Mouse (Mus musculus): ENCODE data around the gene Tbcd. TPM values are rescaled to one million over a fixed set of nuclear protein-coding genes. Genes with fewer than 3 reads are reported as not detected.
A peak's percentile ranks its signal among the peaks of the same experiment; 100 is the strongest.

Gene Tbcd
- total RNA-seq, 2 experiments from 2014 or later, result 10.2 to 12.5 TPM

DNA sequence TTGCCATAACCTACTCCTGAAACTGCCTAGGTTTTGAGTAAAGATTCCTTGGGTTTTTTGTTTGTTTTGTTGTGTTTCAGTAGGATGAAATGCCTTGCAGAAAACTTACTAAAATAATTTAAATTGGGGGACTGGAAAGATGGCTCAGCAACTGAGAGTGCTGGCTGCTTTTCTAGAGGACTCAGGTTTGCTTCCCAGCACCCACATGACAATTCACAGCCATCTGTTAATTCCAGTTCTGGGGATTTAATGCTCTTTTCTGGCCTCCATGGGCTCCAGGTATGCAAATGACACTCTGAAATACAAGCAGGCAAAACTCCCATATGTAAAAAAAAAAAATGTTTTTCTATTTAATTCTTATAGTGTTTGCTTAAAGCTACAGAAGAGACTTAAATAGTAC, 130.1 kb downstream of the Tbcd start:
- no peak for DNase-seq

DNA sequence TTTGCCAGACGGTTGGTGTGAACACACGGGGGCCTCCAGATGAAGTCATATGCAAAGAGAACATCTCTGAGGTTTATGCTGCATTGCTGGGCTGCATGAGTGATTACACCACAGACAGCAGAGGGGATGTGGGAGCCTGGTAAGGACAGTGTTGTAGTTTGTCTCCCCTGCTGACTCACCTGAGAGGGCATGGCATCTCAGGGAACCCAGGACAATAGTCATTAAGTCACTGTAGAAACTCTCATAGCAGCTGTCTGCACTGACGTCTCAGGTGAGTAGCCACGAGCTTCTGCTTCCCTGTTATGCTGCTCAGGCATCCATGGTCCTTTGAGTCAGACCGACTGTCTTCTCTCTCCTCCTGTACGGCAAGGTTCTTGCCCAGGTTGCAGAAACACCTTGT, 145.5 kb downstream of the Tbcd start:
- no peak for DNase-seq

DNA sequence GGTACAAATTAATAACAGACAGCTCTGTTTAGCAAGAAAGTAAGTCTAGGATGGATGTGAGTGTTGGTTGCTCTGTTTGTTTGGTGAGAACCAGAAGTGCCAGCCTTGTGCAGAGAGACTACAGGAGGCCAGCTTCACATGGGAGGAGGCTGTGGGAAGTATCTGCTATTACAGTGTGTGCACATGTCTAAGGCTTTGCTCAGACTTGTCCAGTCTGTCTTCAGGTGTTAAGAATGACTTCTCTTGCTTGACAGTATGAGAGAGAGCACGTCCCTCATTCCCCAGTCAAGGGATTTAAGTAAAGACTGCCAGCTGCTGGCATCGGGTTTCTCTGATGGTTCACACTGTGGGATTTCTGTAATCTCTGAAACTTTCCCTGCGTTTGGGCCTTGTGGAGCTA, 149.7 kb downstream of the Tbcd start:
- DNase-seq, result no peak

DNA sequence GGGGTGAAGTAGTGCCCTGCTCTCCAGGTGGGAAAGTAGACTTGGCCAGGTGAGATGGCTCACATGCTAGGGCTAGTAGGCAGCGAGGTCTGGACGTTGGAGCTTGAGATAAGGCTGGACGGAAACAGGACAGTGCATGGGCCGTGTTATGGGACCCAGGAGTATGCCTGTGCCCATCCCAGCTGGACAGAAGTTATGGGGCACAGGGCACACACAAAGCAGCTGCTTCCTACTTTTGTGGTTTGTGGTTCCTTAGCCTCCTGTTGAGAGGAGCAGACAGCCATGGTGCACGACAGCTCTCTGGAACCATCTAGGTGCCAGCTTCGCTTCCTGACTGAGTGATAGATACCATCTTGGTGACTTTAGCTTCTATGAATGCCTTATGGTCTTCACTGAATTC, 153.9 kb downstream of the Tbcd start:
- no peak for DNase-seq

DNA sequence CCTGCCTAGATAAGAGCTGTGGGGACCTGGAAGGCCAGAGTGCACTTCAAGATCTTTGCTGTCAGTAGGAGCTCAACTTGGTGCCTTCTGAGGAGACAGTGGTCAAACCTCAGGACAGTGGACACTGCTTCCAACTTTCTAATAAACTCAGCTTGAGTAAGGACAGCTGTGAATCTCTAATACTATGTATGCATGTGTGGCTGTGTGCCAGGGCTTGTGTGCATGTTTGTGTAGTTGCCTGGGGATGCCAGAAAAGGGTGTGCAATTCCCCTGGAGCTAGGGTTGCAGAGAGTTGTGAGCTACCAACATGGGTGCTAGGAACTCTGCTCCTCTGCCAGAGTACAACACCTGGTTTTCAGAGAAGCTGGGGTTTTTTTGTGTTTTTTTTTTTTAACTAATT, 159.2 kb downstream of the Tbcd start:
- no peak for DNase-seq

DNA sequence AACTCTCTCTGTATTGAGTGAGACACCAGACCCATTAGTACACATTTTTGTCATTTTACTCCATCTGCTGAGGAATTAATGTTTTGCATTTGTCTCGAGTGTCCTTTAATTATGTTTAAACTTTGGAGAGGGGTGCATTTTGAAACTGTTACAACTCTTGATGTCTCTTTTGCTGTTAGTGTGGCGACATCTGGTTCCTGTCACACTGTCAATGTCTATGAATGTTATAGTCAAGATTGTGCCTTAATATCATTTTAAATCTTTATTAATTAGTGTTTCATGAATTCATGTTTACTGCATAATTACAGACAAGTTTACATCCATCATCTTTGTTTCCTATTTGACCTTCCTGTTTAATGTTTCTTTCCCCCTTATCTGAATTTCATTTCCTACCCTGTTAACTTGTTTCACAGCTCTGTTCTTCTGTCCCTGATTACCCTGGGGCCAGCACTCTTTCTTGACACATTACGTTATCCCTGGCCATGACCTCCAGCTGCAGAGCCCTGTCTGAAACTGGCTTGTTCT, 164.3 kb downstream of the Tbcd start:
- no peak for DNase-seq

DNA sequence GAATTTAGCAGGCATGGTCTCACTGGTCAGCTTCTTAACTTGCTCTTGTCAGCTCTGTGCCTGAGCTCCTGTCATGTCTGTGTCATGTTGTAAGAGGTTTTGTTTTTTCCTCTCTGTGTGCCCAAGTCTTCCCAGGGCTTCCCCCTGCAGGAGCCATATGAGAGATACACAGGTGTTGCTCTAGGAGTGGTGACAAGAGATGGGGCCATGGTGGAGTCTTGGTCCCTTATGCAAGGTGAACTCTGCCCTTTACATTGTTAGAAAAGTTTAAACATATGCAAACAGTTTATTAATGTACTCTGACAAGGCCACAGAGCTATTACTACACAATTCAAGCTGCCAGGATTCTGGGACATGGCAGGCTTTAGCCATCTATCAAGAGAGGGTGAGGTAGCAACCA, 164.8 kb downstream of the Tbcd start:
- no peak for DNase-seq

DNA sequence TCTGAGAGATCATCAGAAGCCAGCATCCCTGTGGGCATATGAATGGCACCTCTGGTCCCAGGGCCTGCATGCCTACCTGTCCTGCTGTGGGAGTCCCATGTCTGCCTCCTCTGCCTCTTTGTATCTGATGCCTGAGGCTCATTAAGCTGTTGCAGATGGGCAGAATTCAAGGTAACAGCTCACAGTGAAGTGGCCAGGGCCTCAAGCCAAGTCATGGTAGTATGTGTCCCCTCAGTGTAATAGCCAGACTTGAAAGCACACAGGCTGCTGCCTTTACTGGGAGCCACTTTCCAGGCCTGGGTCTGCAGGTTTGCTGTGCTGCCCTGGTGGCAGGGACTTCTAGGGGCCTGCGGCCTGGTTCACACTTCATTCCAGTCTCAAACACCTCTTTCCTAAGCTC, 165.6 kb downstream of the Tbcd start:
- no peak for DNase-seq

DNA sequence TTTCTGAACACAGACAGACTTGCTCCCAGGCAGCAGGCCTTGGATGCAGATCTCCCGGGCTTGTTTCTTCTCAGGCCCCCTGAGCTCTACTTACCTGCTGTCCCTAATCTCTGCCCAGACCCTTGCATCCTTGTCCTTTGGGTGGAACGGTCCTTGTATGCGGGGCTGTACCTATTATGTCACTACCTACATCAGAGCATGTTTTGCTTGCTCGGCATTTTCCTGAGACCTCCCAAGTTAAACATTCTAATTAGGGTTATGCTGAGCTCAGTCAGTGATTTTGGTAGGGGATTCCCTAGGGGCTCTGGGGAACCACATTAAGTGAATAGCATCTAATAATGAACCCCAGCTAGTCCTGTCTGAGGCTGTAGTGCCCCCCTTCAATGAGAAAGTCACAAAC, 173.3 kb downstream of the Tbcd start:
- DNase-seq, result no peak

DNA sequence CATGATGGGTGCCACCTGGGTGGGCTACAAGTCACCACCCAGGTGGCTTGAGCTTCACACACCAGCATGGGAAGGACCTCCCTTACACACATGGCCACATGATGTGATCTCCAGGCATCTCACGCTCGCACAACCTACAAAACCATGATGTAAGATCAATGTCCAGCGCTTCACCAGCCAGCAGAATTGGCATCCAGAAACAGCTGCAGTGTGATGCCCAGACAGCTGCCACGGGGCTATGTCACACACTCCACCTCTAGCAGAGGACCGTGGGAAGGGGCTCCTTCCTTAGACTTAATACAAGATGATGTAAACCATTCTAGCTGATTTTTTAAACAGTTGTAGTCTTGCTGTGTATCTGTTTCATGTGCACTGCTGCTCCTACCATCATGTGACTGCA, 175.8 kb downstream of the Tbcd start:
- DNase-seq, result no peak

DNA sequence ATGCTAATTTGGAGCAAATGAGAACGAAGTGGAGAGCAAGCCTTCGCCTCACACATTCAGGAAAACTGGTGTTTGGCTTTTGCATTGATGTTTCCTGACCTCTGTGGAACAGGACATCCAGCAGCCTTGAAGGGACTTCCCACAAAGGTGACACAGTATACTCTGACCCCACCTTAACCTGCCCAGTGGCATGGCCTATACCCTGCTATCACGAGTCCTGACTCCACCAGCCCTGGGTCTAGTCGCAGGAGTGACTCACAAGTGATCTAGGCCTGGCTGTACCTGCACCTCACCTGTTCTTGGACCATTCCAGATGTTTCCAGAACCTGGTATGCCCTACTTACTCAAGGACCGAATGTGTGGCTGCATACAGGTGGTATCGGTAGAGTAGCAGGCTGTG, 177.8 kb downstream of the Tbcd start:
- DNase-seq, result no peak

DNA sequence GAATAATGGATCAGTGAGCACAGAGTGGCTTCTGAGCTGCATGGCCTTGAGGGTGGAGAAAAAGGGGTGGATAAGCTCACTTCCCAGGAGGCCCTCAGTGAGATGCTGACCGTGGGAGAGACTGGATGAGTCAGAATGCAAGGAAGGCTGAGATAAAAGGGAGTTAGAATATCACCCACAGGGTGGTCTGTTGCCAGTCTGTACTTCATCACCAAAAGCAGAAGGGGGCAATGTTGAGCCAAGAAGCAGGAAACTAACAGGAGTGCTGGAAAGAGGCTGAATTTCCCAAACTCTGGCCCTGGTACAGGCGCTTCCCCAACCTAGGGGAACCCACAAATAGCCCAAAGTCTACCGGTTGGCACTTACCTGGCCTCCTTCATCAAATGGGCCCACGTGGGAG, 178.7 kb downstream of the Tbcd start:
- DNase-seq, result no peak

DNA sequence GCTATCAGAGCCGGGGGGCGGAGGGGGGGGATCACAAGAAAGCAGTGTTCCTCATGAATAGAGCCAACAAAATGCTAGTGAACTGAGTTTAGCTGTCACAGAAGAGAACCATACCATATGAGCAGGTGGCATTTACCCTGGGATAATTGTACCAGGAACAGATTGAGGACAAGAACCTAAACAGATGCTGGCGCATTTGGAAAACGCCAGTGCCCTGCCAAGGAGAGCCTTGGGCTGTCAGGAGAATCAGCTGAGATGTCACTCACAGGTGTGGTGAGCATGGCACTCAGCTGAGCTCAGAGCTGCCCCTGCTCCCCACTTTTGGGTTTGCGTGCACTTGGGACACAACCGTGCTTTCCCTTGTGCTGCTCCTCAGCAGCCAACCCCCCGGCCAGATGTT, 179.7 kb downstream of the Tbcd start:
- DNase-seq, result no peak

DNA sequence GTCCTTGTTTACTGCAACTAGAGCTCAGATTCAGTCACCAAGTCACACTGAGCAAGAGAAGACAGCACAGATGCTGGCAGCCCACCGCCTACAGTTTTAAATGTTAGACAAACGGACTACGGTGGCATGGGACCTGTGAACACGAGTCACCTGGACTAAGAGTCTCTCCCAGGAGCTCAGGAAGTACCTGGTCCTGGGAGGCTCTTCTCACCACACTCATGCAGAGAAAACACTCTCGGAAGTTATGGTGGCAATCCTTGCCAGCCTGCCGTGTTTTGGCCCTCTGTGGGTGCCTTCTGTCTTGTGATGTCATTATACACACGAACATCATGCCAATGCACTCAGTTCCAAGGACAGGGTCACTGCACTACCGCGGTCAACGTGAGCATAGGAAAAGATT, 184.9 kb downstream of the Tbcd start:
- no peak for DNase-seq

DNA sequence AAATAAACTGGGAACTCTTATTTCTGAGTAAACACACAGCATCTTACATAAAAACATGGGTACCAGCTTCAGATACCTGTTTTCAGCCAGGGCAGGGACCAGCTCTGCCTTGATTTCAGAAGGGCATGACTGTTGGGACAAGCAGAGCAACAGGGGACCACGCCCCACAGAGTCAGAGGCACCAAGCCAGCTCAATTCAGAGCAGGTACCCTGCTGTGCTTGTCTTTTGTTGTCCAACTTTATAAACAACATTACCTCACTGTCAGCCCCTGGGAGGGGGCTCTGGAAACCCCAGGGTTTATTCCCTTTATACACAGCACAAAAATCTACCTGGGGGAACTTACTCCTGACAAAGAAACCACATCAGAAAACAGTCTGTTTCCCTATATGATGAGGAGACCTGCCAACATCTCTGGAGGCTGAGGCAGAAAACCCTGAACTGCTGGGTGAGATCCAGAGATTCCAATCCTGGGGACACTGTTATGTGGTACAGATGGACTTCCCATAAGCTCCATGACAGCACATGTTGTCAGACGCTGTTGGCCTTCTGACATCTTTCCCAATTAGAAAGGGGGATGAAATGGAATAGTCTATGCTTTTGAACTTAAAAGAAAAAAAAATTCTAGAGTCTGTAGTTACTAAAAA, 189.9 kb downstream of the Tbcd start:
- no peak for DNase-seq

DNA sequence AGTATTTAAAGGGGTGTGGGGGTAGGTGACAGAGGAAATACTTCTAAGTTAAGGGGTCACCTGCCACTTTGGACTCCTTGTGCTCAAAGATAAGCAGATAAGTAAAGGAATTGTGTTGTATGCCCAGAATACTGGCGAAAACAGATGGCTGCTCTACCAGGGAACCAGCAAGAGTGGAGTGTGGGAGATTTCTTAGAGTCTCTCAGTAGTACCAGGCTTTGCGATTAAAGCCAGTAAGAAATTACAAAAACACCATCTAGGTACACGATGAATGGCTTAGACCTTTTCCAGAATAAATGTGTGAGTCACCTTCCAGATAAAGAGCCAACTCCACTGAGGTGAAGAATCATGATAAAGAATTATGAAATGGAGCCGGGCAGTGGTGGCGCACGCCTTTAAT, 193.6 kb downstream of the Tbcd start:
- no peak for DNase-seq

DNA sequence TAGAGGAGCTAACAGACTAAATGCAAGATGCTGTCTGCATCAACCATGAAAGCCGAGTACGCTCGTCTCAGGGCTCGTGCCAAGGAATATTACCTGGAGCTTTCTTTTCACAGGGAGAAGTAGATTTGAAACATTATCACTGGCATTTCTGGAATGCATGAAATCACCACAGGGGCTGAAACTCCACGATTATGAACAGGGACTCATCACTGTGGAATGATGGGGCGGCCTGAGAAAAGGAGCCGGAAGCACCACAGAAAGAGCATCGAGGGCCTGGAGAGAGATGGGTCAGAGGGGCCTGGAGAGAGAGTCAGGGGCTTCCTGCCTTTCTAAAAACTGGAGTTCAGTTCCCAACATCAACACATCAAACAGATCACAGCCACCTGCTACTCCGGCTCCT, 195.6 kb downstream of the Tbcd start:
- no peak for DNase-seq

DNA sequence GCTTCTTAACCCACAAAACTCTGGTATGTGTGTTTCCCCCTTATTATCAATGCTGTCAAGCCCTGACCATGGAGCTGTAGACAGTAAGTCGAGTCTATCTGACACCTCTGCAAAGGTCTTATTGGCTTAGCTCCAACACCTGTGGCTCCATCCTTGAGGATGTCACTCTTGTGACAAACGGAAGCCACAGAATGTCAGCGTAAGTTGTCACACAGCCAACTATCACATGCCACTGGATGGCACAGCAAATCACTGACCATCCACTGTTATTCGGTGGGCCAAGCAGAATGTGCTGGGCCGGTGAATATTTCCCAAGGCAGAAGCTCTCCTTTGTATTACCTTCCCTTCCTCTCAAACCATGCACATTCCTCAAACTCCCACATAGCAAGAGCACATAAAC, 196.4 kb downstream of the Tbcd start:
- DNase-seq, result no peak

DNA sequence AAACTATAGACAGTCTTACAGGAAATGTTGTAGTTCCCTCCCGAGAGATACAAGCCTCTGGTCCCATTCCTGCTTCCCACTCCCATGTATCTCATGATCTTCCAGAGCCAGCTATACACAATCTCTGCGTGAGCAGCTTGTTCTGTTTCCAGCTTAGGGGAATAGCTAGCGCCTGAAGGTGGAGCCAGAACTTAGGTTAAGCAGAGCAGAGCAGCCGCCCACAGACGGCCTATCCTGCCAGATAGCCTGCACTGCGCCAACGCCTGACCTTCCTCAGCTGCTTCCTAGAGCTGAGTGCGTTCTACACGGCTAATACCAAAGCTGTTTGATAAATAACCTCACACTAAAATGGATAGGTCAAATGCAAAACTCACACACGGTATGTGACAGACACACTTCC, 198.2 kb downstream of the Tbcd start:
- DNase-seq, result peak; percentile 59

DNA sequence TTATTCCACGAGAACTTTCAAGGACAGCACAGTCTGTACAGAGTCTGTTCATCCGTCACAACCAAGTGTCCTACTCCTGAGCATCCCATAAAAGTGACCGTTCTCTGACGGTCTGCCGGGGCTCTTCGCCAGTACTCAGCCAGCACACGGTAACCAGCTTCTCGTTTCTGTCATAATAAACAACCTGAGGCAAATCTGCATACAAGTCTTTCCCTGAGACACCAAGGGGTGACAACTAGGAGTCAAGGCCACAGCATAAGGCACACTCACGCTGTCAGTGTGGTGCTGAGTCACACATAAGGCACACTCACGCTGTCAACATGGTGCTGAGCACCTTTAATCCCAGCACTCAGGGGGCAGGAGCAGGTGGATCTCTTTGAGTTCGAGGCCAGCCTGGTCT, 198.9 kb downstream of the Tbcd start:
- no peak for DNase-seq

DNA sequence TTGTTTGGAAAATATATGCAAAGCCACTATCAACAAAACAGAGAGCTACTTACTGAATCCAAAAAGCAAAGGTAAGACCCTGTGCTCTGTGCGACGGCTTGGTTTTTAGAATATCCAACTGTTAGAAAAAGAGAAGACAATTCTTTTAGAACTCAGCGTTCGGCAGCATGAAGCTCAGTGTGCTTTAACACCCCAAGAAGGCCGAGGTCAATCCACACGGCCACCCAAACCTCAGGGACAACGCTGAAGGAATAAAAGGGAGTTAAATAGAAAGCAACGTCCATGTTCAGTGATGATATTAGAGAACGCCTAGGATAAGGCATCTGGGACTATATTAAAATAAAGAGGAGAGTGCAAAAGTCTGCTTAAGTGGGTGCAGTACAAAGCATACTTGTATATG, 199.8 kb downstream of the Tbcd start:
- no peak for DNase-seq

DNA sequence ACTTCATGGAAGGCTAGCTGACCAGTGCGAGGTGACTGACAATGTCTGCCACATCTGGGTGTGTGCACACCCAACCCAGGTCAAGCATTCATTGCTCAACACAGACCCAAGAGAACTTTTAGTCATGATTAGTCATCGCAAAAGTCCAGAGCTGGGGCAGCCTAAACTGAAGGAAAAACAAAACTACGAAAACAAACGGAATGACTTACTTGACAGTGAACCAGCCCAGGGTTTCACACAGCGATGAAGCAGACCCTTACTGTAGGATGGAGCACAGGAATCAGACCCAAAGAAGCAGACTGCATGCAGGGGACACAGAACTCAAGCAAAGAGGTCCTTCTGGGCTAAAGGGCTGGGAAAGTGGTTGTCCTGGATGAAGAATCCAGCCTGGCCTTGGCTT, 200.2 kb downstream of the Tbcd start:
- DNase-seq, result peak; percentile 23

DNA sequence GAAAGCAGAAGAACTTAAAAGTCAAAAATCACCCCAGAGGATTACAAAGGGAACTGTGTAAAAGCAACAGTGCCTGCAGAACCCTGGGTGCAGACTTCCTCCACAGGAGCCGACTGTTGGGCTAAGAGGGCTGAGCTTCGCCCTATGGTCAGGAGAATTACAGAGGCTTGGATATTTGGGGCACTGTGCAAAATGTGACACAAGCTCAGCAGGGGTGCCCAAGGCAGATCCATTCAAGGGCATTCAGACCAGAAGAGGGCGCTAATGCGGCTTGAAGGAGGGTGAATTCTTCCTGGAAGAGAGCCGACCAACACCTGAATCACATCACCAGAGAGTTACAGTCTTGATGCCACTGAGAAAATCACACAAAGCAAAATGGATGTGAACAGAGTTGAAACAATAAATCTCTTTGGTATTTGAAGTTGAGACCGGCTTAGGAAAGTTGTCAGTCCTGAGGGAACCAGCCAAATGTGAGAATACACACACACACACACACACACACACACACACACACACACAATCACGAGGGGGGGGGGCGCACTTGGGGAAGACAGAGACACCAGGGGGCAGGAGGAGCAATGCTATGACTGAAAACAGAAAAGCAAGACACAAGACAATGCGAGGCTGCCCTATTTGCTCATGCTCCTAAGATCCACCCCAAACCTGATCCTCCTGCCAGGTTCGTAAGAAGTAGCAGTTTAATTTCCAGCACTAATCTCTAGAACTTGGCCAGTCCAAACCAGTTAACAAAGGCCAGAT, 201.0 kb downstream of the Tbcd start:
- DNase-seq, result peak; percentile 41

DNA sequence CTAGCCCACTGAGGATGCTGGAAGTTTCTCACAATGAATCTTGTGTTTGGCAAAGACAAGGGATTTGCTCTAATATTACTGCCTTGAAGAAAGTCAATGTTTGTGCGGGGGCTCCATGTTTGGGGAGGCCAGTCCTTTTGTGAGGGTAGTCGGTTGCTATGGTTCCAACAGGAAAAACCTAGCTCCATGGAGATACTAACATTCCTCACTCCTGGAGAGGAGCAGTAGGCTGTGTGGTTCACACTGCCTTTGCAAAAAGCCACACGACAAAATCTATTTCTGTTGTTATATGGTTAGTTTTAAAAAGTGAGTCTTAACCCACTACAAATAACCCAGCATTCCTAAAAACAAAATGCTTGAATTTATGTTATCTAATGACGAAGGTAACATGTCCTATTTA, 201.9 kb downstream of the Tbcd start:
- DNase-seq, result no peak

Measured in gastrocnemius, postnatal 25 days (tissue).